Mouse (Mus musculus) kidney, adult 18-20 months (tissue): ENCODE measurements at regions not wholly inside any gene's neighbourhood (a gene's known extent, or its start where the extent isn't known, plus 50 kb on each side); places are given as distances from the start of the nearest gene placed in this dataset.
"Not testable (repeated sequence)": the region's sequence is repeated elsewhere in the genome, so short reads cannot be mapped to it uniquely, and the experiment has no call there.

Source experiments
- DNase-seq: peaks from one replicate; pipeline ENCODE4 v3.0.0; 2021

- no peak for DNase-seq
Observed at GRCm38 (mm10) chr12:16370061-16370460, 240.7 kb downstream of the Lpin1 start.

- no peak for DNase-seq
Observed at GRCm38 (mm10) chr12:16362341-16362740, 248.4 kb downstream of the Lpin1 start.

- no peak for DNase-seq
Observed at GRCm38 (mm10) chr12:16358831-16359230, 251.9 kb downstream of the Lpin1 start.

GRCm38 (mm10) chr12:16354711-16355110 lies 256.1 kb downstream of the Lpin1 start:
- no peak for DNase-seq

GRCm38 (mm10) chr12:16351751-16352150 lies 259.0 kb downstream of the Lpin1 start:
- DNase-seq = no peak

GRCm38 (mm10) chr12:16349310-16349709 lies 261.5 kb downstream of the Lpin1 start:
- no peak for DNase-seq

GRCm38 (mm10) chr12:16344021-16344420 lies 266.7 kb downstream of the Lpin1 start:
- no peak for DNase-seq

- not testable (repeated sequence) for DNase-seq
Observed at GRCm38 (mm10) chr12:16342030-16342429, 268.7 kb downstream of the Lpin1 start.

- DNase-seq = no peak
Observed at GRCm38 (mm10) chr12:16331456-16331855, 279.3 kb downstream of the Lpin1 start.

GRCm38 (mm10) chr12:16329129-16329528 lies 281.6 kb downstream of the Lpin1 start:
- DNase-seq = no peak

- DNase-seq = no peak
Observed at GRCm38 (mm10) chr12:16320536-16321402, 290.0 kb downstream of the Lpin1 start.

GRCm38 (mm10) chr12:16308101-16308500 lies 302.7 kb downstream of the Lpin1 start:
- DNase-seq = no peak

GRCm38 (mm10) chr12:16304701-16305377 lies 305.9 kb downstream of the Lpin1 start:
- no peak for DNase-seq

- DNase-seq = no peak
Observed at GRCm38 (mm10) chr12:16285061-16285460, 325.7 kb downstream of the Lpin1 start.

- no peak for DNase-seq
Observed at GRCm38 (mm10) chr12:16279146-16279545, 331.6 kb downstream of the Lpin1 start.

- DNase-seq = no peak
Observed at GRCm38 (mm10) chr12:16277567-16278332, 333.0 kb downstream of the Lpin1 start.

- no peak for DNase-seq
Observed at GRCm38 (mm10) chr12:16277144-16277543, 333.6 kb downstream of the Lpin1 start.

GRCm38 (mm10) chr12:16276301-16276700 lies 334.5 kb downstream of the Lpin1 start:
- DNase-seq = no peak

- no peak for DNase-seq
Observed at GRCm38 (mm10) chr12:16272441-16272840, 338.3 kb downstream of the Lpin1 start.

GRCm38 (mm10) chr12:16270876-16271275 lies 339.9 kb downstream of the Lpin1 start:
- DNase-seq = no peak

- DNase-seq = no peak
Observed at GRCm38 (mm10) chr12:16269706-16270105, 341.1 kb downstream of the Lpin1 start.

- no peak for DNase-seq
Observed at GRCm38 (mm10) chr12:16268621-16269165, 342.1 kb downstream of the Lpin1 start.

GRCm38 (mm10) chr12:16261465-16261864 lies 349.3 kb downstream of the Lpin1 start:
- no peak for DNase-seq
